Mouse (Mus musculus) gastrocnemius, adult 8-10 months (tissue): ENCODE results near the gene Triml2. TPM values are rescaled to one million over a fixed set of nuclear protein-coding genes. Genes with fewer than 3 reads are reported as not detected.

ENCODE experiments used
- DNase-seq, 2 experiments: peaks; one replicate each; pipeline ENCODE4 v3.0.0; 2022; ENCODE audit warnings: low spot score in 2 of 2
- total RNA-seq, 4 experiments: library from RNA; stranded (reverse); gene quantifications; 2 replicates each; pipeline ENCODE4 v1.2.4; 2022

Gene Triml2
- total RNA-seq: not detected

DNA sequence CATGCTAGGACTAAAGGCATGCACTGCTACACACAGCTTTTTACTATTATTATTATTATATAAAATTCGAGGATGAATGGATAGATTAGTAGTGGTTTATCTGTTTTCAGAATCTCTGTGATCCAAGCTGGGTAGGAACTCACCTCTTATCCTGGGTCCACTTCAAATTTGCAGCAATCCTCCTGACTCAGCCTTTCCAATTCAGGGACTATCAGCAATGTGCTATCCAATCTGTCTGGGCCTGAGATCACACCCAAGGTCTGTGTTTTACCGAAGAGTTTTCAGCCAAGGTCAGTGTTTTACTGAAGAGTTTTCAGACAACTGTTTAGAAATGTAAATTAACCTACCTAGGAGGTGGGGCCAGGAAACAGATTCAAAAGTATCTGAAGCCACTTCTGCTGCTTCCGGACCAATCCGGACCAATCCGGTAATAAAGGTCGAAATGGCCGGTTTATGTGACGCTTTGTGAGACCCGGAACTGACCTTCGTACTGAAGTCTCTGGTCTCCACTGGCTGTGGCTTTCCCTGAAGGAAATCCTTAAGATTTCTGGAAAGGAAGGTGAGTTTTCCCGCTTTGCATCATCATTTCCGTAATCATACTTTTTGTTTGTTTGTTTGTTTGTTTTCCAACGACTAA, at the start of gene Triml2:
Gene Triml2 (plus strand): TSS at position 488 of the 637 bp plus-strand sequence.
- no peak for DNase-seq

DNA sequence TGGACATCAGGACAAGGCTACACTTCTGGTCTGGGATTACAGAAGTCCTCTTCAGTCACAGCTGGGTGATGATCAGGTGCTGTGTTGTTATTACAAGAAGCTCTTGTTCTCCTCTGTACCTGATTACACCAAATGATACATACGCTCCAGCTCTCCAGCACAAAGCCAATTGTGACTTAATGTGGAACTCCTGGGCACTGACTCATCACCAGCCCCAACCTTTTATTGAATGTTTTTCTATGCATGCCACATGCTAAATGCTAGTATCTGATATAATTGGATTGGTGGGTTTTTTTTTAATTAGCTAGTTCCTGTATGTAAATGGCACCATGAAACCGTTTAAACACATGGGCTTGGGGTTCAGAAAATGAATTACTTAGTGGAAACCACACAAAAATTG, 39.0 kb upstream of the Triml2 start, which contains the start of gene Triml1:
Gene Triml1 (minus strand): TSS at position 101 of the 400 bp plus-strand sequence.
- DNase-seq: no peak

DNA sequence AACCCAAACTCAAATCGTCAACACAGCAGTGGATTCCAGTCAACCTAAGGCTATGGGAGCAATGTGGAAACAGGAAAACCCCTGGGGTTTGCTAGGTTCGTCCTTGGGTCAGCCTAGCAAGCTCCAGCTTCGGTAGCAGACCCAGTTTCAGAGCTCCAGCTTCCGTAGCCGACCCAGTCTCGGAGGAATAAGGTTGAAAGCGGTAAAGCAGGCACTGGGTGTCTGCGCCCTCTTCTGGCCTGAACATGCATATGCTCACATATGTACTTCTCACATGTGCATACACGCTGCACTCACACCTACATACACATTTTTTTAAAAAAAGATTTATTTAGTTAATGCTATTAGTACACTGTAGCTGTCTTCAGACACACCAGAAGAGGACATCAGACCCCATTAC, 31.0 kb upstream of the Triml2 start:
- no peak for DNase-seq

DNA sequence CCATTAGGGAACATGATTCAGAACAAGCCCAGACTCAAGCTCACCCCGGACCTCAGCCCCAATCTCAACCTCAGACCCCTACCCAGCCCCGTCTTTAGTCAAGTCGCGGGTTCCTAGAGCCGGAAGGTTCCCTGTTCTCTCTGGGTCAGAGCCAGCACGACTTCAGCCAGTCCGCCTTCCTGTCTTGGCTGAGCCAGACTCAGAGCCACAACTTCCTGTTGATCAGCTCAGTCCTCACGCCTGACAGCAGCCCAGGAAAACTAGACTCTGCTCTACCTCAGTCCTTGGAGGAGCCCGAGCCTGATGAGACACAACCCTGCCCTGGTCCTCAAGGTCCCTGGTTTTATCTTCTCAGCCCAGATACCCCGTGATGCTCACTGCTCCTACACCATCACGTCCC, 17.1 kb upstream of the Triml2 start:
- no peak for DNase-seq

DNA sequence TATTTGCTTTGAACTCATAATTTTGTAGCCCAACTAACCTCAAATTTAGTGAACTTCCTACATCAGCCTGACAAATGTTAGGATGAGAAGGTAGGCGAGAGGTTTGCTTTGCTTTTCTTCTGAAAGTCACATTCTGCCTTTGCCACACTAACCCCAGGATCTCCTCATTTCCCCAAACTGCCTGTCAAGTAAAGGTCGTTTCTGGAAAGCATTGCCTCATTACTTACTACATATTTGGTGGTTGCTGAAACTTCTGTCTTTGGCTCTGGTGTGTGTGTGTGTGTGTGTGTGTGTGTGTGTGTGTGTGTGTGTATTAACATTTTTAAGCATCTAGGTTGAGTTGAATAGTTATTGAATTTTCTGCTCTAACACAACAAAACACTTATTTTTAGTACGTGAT, 15.9 kb upstream of the Triml2 start:
- no peak for DNase-seq

DNA sequence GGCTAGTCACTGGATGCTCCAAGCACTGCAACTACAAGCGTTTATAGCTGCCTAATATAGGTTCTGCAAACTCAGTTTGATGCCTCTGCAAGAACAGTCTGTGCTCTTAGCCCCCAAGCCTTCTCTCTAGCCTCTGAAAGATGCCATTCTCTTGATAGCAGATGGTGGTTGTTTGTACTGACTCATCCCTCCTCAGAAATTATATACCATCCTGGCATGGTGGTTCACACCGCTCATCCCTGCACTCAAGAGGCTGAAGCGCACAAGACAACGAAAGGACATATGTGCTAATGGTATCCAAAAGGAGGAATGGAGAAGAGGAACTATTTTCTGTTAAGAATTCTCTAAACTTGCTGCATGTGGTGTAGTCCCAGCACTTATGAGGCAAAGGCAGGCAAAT, 12.3 kb upstream of the Triml2 start:
- no peak for DNase-seq

DNA sequence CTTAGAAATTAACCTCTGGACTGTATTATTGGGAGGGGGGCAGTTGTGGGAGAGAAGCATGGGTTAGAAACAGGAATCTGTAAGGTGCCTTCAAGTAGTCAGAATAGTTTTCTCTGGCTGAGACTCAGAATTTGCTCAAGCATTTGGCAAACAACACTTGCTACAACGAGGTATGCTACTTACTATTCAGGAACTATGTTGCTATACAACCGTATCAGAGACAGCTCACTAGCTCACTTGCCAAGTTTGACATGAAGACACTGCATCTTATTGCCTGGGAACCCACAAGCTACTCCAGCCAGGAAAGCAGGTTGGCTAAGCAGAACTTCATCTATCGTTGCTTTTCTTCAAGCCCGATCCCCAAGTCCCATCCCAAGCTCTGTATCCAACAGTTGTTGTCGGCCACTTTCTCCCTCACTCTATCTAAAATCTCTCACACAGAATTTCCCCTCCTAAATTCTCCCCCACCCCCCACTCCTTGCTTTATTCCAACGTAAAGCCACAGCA, 11.0 kb upstream of the Triml2 start:
- DNase-seq: no peak

DNA sequence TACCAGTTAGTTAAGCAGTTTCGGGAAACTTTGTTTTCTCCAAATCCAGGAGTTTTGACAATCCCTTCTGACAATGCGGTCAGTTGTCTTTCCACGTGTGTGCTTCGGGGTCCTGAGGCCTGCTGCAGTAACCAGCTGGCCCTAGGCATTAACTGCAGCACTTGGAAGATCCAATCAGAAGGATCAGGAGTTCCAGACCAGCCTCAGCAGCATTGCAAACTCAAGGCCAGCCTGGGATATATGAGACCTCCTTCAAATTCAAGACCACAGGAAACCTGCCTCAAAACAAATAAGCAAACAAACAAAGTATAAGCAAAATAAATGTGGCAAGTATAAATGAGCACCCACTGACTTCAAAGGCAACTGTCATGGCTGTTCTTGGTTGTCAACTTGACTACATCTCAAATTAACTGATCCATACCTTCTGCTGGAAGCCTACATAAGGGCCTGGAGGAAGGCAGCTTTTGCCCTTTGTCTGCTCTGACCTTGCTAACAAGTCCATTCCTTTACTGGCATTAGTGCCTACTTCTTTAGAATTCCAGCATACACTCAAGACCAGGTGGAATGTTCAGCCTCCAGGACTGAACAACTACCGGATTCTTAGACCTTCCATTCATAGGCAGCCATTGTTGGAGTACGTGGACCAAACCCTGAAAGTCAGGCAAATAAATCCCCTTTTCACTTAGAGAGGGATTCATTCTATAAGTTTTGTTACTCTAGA, 3.4 kb upstream of the Triml2 start:
- no peak for DNase-seq

DNA sequence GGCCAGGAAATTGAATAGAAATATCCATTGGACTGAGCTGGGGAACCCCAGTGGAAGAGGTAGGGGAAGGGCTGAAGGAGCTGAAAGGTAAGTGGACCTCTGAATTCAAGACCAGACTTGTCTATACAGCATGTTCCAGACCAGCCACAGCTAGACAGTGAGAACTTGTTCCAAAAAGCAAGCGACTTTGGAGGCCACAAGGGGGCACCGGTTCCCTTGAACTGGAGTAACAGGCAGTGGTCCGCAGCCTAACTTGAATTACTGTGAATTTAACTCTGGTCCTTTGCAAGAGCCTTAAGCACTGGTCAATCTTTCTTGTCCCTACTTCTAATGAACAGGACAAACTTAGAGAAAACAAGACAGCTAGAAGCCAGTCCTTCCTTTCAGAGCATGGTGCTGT, 2.1 kb upstream of the Triml2 start:
- no peak for DNase-seq

DNA sequence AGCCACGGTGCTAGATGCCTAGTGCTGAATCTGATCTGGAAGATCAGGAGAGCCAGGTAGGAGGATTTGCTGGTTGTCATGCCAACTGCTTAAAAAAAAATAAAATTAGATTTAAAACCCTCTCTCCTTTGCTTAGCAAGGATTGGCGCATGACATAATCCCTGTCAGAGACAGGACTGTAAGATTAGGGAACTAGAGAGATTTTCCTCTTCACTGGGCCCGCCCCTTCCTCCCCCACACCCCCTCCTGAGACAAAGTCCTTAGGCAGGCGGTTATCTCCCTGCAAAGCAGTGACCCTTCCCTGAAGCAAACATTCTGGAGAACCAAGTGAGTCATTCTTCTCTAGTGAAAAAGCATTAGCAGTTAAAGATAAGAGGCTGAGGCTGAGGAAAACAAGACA, 1.2 kb upstream of the Triml2 start:
- DNase-seq: no peak

DNA sequence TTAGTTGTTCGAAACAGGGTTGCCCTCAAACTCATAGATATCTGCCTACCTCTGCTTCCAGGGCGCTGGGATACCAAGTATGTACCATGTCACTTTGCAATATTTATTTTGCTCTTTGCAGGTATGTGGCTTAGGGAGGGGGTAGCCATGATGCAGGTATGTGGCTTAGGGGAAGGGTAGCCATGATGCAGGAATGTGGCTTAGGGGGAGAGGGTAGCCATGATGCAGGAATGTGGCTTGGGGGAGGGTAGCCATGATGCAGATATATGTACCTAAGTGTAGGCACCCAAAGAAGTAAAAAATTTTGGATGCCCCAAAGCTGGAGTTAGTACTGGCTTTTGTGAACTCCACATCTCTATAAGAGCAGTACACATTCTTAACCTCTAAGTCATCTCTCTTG, 1.9 kb downstream of the Triml2 start:
- no peak for DNase-seq

DNA sequence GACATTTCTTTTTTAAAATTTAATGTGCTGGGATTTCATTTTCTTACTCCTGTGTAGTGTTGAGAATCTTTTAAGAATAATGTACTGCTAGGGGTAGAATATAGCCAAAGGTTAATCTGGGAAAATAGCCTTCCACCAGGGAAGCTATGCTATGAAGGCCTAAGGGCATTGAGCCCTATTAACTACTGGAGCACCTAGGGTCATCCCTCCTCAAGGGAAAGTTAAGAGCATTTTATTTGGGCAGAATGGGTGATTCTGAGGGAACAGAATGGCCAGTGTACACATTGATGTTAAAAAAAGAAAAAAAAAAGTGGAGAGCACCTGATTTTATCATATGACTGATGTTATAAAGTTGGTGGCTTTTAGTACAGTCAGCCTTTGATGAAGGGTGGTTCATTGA, 35.2 kb downstream of the Triml2 start:
- DNase-seq: no peak

DNA sequence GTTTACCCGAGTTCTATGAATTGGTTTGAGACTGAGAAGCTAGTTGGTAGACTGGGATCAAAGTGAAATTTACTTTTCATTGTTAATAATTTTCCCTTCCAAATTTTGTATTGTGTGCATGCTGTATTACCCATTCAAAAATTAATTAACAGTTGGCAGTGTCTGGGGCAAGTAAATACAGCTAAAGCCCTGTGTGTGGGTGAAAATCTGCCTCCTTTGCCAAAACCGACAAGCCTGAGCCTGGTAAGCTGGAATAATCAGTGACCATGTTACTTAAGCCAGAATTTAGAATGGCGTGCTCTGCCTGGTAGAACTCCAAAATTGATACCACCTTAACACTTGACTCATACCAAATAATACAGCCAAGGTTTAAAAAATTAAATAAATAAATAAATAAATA, 63.0 kb downstream of the Triml2 start:
- DNase-seq: no peak

Other genes starting within 250 kb of the Triml2 start
- gene Triml1, start 39.1 kb upstream of the Triml2 start, total RNA-seq: not detected
- gene Zfp42, start 126.4 kb downstream of the Triml2 start, total RNA-seq: not detected